ENCODE assay signal across 8 mouse cellular contexts in the genomic region with DNA sequence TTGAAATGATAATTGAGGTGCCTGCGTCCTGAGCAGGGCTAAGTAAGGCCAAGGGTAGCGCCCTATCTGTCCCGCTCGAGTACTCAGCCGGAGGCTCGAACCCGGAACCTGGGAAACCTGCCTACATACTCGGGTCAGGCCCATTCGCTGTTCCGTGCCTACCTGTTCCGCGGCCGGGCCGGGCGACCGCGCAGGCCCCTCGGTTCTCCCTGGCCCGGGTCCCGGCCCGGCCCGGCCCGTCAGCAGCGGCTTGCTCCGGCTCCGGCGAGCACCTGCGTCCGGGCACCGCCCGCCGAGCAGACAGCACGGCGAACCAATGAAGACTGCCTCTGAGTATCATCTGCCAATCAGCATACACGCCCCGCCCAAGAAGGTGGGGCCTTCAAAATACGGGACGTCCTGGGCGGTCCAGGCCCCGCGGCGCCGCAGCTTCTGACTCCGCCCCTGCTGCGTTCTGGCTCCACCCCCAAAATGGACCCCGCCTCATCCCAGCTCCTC. TPM values are rescaled to one million over a fixed set of nuclear protein-coding genes. Genes with fewer than 3 reads are reported as not detected.
A peak's percentile ranks its signal among the peaks of the same experiment; 100 is the strongest.
DNase-seq lines count a peak whose midpoint lies in the region; ATAC-seq and TF ChIP-seq lines count a peak whose summit lies in the region.

A gene (minus strand): TSS at position 287 of the 498 bp plus-strand sequence.

- under 1% methylated on average over 46 of the region's 46 CpGs for WGBS in forebrain, embryonic 10.5 days
- under 1% methylated on average over 46 of the region's 46 CpGs for WGBS in heart, embryonic 15.5 days
- under 1% methylated on average over 46 of the region's 46 CpGs for WGBS in liver, embryonic 14.5 days (ENCODE audit: insufficient replicate concordance)
- whole genome bisulfite sequencing in neural tube, embryonic 11.5 days = under 1% methylated on average over 38 of the region's 46 CpGs
- 0% methylated on average over 46 of the region's 46 CpGs for WGBS in stomach, postnatal 0 days

- H3K36me3 ChIP-seq in forebrain, embryonic 10.5 days (replicated peaks) = 0 out of 2 replicates have a peak, but pooled peaks cover 2% of the 10 kb centered on the region
- H3K36me3 ChIP-seq in heart, embryonic 15.5 days = no peaks in the 10 kb centered on the region
- H3K36me3 ChIP-seq in liver, embryonic 14.5 days (replicated peaks; ENCODE audit: control insufficient read depth, insufficient read depth, low read depth) = peaks cover 21% of the 10 kb centered on the region
- no peaks in the 10 kb centered on the region for H3K36me3 ChIP-seq in neural tube, embryonic 11.5 days (ENCODE audit: control insufficient read depth, insufficient read depth, low read length)
- no peaks in the 10 kb centered on the region for H3K36me3 ChIP-seq in stomach, postnatal 0 days (ENCODE audit: control insufficient read depth, insufficient read depth, low read length)

- peak; percentile 100 for ATAC-seq in heart, embryonic 15.5 days (replicated peaks; ENCODE audit: insufficient number of reproducible peaks, insufficient read depth, low FRiP score, low read depth)
- ATAC-seq in liver, embryonic 14.5 days (ENCODE audit: insufficient read depth) = peak; percentile 98
- peak; percentile 100 for ATAC-seq in neural tube, embryonic 11.5 days (ENCODE audit: insufficient read depth, low FRiP score, low TSS enrichment)
- peak; percentile 100 for ATAC-seq in stomach, postnatal 0 days (ENCODE audit: low FRiP score, low TSS enrichment)

- H3K9ac ChIP-seq in heart, embryonic 15.5 days = peak within 1 kb of the TSS; percentile 78
- peak within 1 kb of the TSS; percentile 96 for H3K9ac ChIP-seq in liver, embryonic 14.5 days (replicated peaks)
- H3K9ac ChIP-seq in neural tube, embryonic 11.5 days (ENCODE audit: low read length) = peak within 1 kb of the TSS; percentile 67
- H3K9ac ChIP-seq in stomach, postnatal 0 days (ENCODE audit: low read length) = peak within 1 kb of the TSS; percentile 68

- no peaks in the 10 kb centered on the region for H3K9me3 ChIP-seq in forebrain, embryonic 10.5 days
- no peaks in the 10 kb centered on the region for H3K9me3 ChIP-seq in heart, embryonic 15.5 days (replicated peaks)
- H3K9me3 ChIP-seq in liver, embryonic 14.5 days (ENCODE audit: control insufficient read depth, low read length) = no peaks in the 10 kb centered on the region
- H3K9me3 ChIP-seq in neural tube, embryonic 11.5 days (ENCODE audit: control insufficient read depth, low read length) = no peaks in the 10 kb centered on the region
- H3K9me3 ChIP-seq in stomach, postnatal 0 days (ENCODE audit: control insufficient read depth, low read length) = no peaks in the 10 kb centered on the region

- no peaks in the 10 kb centered on the region for H3K27me3 ChIP-seq in forebrain, embryonic 10.5 days (ENCODE audit: poor library complexity, severe bottlenecking)
- no peaks in the 10 kb centered on the region for H3K27me3 ChIP-seq in heart, embryonic 15.5 days
- H3K27me3 ChIP-seq in liver, embryonic 14.5 days (ENCODE audit: control insufficient read depth, insufficient read depth, low read length) = no peaks in the 10 kb centered on the region
- no peaks in the 10 kb centered on the region for H3K27me3 ChIP-seq in neural tube, embryonic 11.5 days (ENCODE audit: control insufficient read depth, insufficient read depth, low read length)
- no peaks in the 10 kb centered on the region for H3K27me3 ChIP-seq in stomach, postnatal 0 days (ENCODE audit: control insufficient read depth, insufficient read depth, low read length)

- no peak for TF ChIP-seq CTCF in liver, embryonic 14.5 days (IDR thresholded peaks at IDR 0.05; ENCODE audit: low read depth)
- TF ChIP-seq CTCF in stomach, postnatal 0 days (IDR thresholded peaks at IDR 0.05; ENCODE audit: low read depth) = no peak

- no peak for TF ChIP-seq EP300 in liver, embryonic 14.5 days (IDR thresholded peaks at IDR 0.05; ENCODE audit: low read depth)
- no peak for TF ChIP-seq EP300 in stomach, postnatal 0 days (optimal IDR thresholded peaks at IDR 0.05)

- peak within 1 kb of the TSS; percentile 70 for H3K4me2 ChIP-seq in heart, embryonic 15.5 days
- peak within 1 kb of the TSS; percentile 85 for H3K4me2 ChIP-seq in liver, embryonic 14.5 days (ENCODE audit: low read depth)
- peak within 1 kb of the TSS; percentile 66 for H3K4me2 ChIP-seq in neural tube, embryonic 11.5 days (ENCODE audit: low read depth)
- H3K4me2 ChIP-seq in stomach, postnatal 0 days (replicated peaks; ENCODE audit: low read depth) = peak within 1 kb of the TSS; percentile 79

- H3K4me3 ChIP-seq in forebrain, embryonic 10.5 days = peak within 1 kb of the TSS; percentile 90
- H3K4me3 ChIP-seq in heart, embryonic 15.5 days = peak within 1 kb of the TSS; percentile 68
- H3K4me3 ChIP-seq in liver, embryonic 14.5 days (ENCODE audit: insufficient read depth in 1 of 2, low read depth in 2 of 2, low read length in 2 of 2) = peak within 1 kb of the TSS; percentile 88 to 90
- peak within 1 kb of the TSS; percentile 70 for H3K4me3 ChIP-seq in neural tube, embryonic 11.5 days (ENCODE audit: low read depth, low read length)
- peak within 1 kb of the TSS; percentile 60 for H3K4me3 ChIP-seq in stomach, postnatal 0 days (ENCODE audit: low read depth, low read length)

- peak; percentile 91 to 95 for DNase-seq in CD8-positive naive resting alpha-beta T cell, adult 2 months (ENCODE audit: low read depth in 2 of 2, low spot score in 2 of 2)
- peak; percentile 90 for DNase-seq in c-Kit-positive CD71-negative TER-119-negative erythroid progenitor cells, embryonic 14.5 days (ENCODE audit: low read depth)
- peak; percentile 96 for DNase-seq in forebrain, embryonic 10.5 days (ENCODE audit: extremely low spot score, low spot score)
- DNase-seq in kidney, postnatal 25 days = peak; percentile 99
- DNase-seq in liver, embryonic 14.5 days (ENCODE audit: low read depth in 3 of 3, low spot score in 3 of 3) = peak; percentile 96 to 97 (median 97)
- DNase-seq in neural tube, embryonic 11.5 days (ENCODE audit: low spot score) = peak; percentile 97
- DNase-seq in stomach, postnatal 0 days (ENCODE audit: low spot score) = peak; percentile 99

- H3K4me1 ChIP-seq in forebrain, embryonic 10.5 days = peaks cover 12% of the 10 kb centered on the region
- peaks cover under 1% of the 10 kb centered on the region; the same call in 1 of the 2 replicates for H3K4me1 ChIP-seq in heart, embryonic 15.5 days (replicated peaks)
- H3K4me1 ChIP-seq in liver, embryonic 14.5 days (replicated peaks; ENCODE audit: control insufficient read depth in 2 of 2, insufficient read depth in 2 of 2, low read length in 1 of 2) = peaks cover 41 to 43% of the 10 kb centered on the region in 2 experiments
- 0 out of 2 replicates have a peak, but pooled peaks cover 4% of the 10 kb centered on the region for H3K4me1 ChIP-seq in neural tube, embryonic 11.5 days (ENCODE audit: control insufficient read depth, insufficient read depth, low read length)
- no peaks in the 10 kb centered on the region for H3K4me1 ChIP-seq in stomach, postnatal 0 days (replicated peaks; ENCODE audit: control insufficient read depth, insufficient read depth)

- peak within 1 kb of the TSS; percentile 86 for H3K27ac ChIP-seq in forebrain, embryonic 10.5 days
- no peak within 1 kb of the TSS for H3K27ac ChIP-seq in heart, embryonic 15.5 days
- H3K27ac ChIP-seq in liver, embryonic 14.5 days = peak within 1 kb of the TSS; percentile 94
- no peak within 1 kb of the TSS for H3K27ac ChIP-seq in neural tube, embryonic 11.5 days (ENCODE audit: low read depth, low read length)
- H3K27ac ChIP-seq in stomach, postnatal 0 days (replicated peaks) = peak within 1 kb of the TSS; percentile 19; the same call in 1 of the 2 replicates

RNA-seq across cellular contexts. Expression of the gene that starts here (rescaled TPM):
- polyA plus RNA-seq in forebrain, embryonic 10.5 days (2016; fragmentation: Nextera tagmentation; extraction: Ambion mirVana) = 29.5 and 33.1 TPM in 2 replicates
- polyA plus RNA-seq in heart, embryonic 15.5 days (2015; fragmentation: Nextera tagmentation; extraction: Ambion mirVana) = 98.6 and 118 TPM in 2 replicates
- polyA plus RNA-seq in liver, embryonic 14.5 days (2012; rRNA removed) = 162 and 167 TPM in 2 replicates
- 235 and 236 TPM in 2 replicates for polyA plus RNA-seq in liver, embryonic 14.5 days (2014; fragmentation: Nextera tagmentation; extraction: Ambion mirVana)
- polyA plus RNA-seq in neural tube, embryonic 11.5 days (2014; fragmentation: Nextera tagmentation; extraction: Ambion mirVana) = 39.3 and 43.8 TPM in 2 replicates
- 51.1 and 54.6 TPM in 2 replicates for polyA plus RNA-seq in stomach, postnatal 0 days (2015; fragmentation: Nextera tagmentation; extraction: Ambion mirVana)

Comparison
In these comparisons a context has a peak if more than half of its experiments do, and no peak if none do; other contexts are left out.
1. H3K27ac ChIP-seq: peak in forebrain, embryonic 10.5 days (single experiment), liver, embryonic 14.5 days (single experiment) and stomach, postnatal 0 days (single experiment); none in heart, embryonic 15.5 days (single experiment) and neural tube, embryonic 11.5 days (single experiment).
2. Peak in every context shown above with its lines, with median percentiles within 50 percentile points of each other: DNase-seq, H3K4me3 ChIP-seq, ATAC-seq, H3K4me2 ChIP-seq and H3K9ac ChIP-seq.